Mouse (Mus musculus) MEL (cell line): Measurements from ENCODE around the gene Dcaf17. TPM values are rescaled to one million over a fixed set of nuclear protein-coding genes. Genes with fewer than 3 reads are reported as not detected.

Experiments used
- DNase-seq: peaks from one replicate; pipeline ENCODE4 v3.0.0; 2011; ENCODE audit warnings: low read depth, low spot score
- H3K27ac ChIP-seq: 2 replicates; pipeline ENCODE4 v1.5.1; 2012; ENCODE audit warnings: low read depth, mild to moderate bottlenecking, control low read depth, low read length, moderate library complexity; ENCODE audit not compliant: control insufficient read depth
- H3K27me3 ChIP-seq, 2 experiments: fragments of 150-350 bp in 1 of 2; sonication (generic) in 1 of 2; 2 replicates each; pipeline ENCODE4 v1.6.1; 2012; ENCODE audit warnings: low read length in 2 of 2, mild to moderate bottlenecking in 2 of 2, improper control_type of control experiment in 1 of 2, moderate library complexity in 1 of 2; ENCODE audit not compliant: insufficient read depth in 2 of 2, control insufficient read depth in 1 of 2
- H3K36me3 ChIP-seq, 2 experiments: 2 replicates each; pipeline ENCODE4 v1.6.1; 2012 to 2014; ENCODE audit warnings: low read length in 2 of 2, improper control_type of control experiment in 1 of 2, inconsistent platforms in 1 of 2, mild to moderate bottlenecking in 1 of 2; ENCODE audit not compliant: insufficient read depth in 2 of 2, control insufficient read depth in 1 of 2
- H3K4me1 ChIP-seq, 2 experiments: fragments of 150-350 bp in 1 of 2; sonication (generic) in 1 of 2; 2 replicates each; pipeline ENCODE4 v1.6.1; 2012; ENCODE audit warnings: low read length in 2 of 2, improper control_type of control experiment in 1 of 2, mild to moderate bottlenecking in 1 of 2; ENCODE audit not compliant: insufficient read depth in 2 of 2, control insufficient read depth in 1 of 2
- H3K4me3 ChIP-seq, 2 experiments: fragments of 150-350 bp in 1 of 2; sonication (generic) in 1 of 2; 2 replicates each; pipeline ENCODE4 v1.5.1; 2012; ENCODE audit warnings: low read depth in 2 of 2, low read length in 2 of 2, mild to moderate bottlenecking in 2 of 2, moderate library complexity in 2 of 2, control low read depth in 1 of 2, improper control_type of control experiment in 1 of 2; ENCODE audit not compliant: control insufficient read depth in 1 of 2, insufficient read depth in 1 of 2
- H3K79me2 ChIP-seq: 2 replicates; pipeline ENCODE4 v1.6.1; 2012; ENCODE audit warnings: mild to moderate bottlenecking, low read length, moderate library complexity; ENCODE audit not compliant: control insufficient read depth, poor library complexity, insufficient read depth
- H3K9ac ChIP-seq: 2 replicates; pipeline ENCODE4 v1.6.1; 2012; ENCODE audit warnings: low read depth, mild to moderate bottlenecking, control low read depth, low read length, moderate library complexity; ENCODE audit not compliant: control insufficient read depth, poor library complexity, severe bottlenecking
- H3K9me3 ChIP-seq: fragments of 150-350 bp; sonication (generic); replicated peaks from 2 replicates; pipeline ENCODE4 v1.6.1; 2012; ENCODE audit warnings: mild to moderate bottlenecking, low read length, improper control_type of control experiment, moderate library complexity; ENCODE audit not compliant: insufficient read depth
- CHD2 ChIP-seq: IDR thresholded peaks from 2 replicates; pipeline ENCODE4 v1.6.1; 2011; ENCODE audit warnings: low read length, improper control_type of control experiment
- CTCF ChIP-seq, 3 experiments: IDR thresholded peaks in 2 of 3; conservative IDR thresholded peaks in 1 of 3; 2 replicates each; pipeline ENCODE4 v1.5.1; 2011 to 2012; ENCODE audit warnings: low read length in 3 of 3, low read depth in 2 of 3, mild to moderate bottlenecking in 2 of 3, improper control_type of control experiment in 1 of 3, inconsistent platforms in 1 of 3, mixed read lengths in 1 of 3, moderate library complexity in 1 of 3; ENCODE audit not compliant: control insufficient read depth in 1 of 3, insufficient read depth in 1 of 3, poor library complexity in 1 of 3, severe bottlenecking in 1 of 3
- E2F4 ChIP-seq: IDR thresholded peaks from 2 replicates; pipeline ENCODE4 v1.6.1; 2011; ENCODE audit warnings: low read depth, low read length, improper control_type of control experiment, borderline replicate concordance
- EP300 ChIP-seq, 2 experiments: IDR thresholded peaks; 2 replicates each; pipeline ENCODE4 v1.6.1; 2011; ENCODE audit warnings: improper control_type of control experiment in 2 of 2, low read length in 2 of 2, low read depth in 1 of 2, mild to moderate bottlenecking in 1 of 2
- ETS1 ChIP-seq: IDR thresholded peaks from 2 replicates; pipeline ENCODE4 v1.6.1; 2012; ENCODE audit warnings: low read depth, mild to moderate bottlenecking, inconsistent platforms, low read length, improper control_type of control experiment, moderate library complexity
- GABPA ChIP-seq: IDR thresholded peaks from 2 replicates; pipeline ENCODE4 v1.6.1; 2012; ENCODE audit warnings: low read depth, mild to moderate bottlenecking, inconsistent platforms, low read length, improper control_type of control experiment, moderate library complexity
- GATA1 ChIP-seq: IDR thresholded peaks from 2 replicates; pipeline ENCODE4 v1.6.1; 2011; ENCODE audit warnings: low read depth, low read length, improper control_type of control experiment
- HCFC1 ChIP-seq: IDR thresholded peaks from 2 replicates; pipeline ENCODE4 v1.6.1; 2012; ENCODE audit warnings: low read depth, mild to moderate bottlenecking, inconsistent platforms, low read length, improper control_type of control experiment, moderate library complexity
- JUND ChIP-seq: IDR thresholded peaks from 2 replicates; pipeline ENCODE4 v1.6.1; 2011; ENCODE audit warnings: low read depth, mild to moderate bottlenecking, improper control_type of control experiment, low read length
- MAFK ChIP-seq: IDR thresholded peaks from 2 replicates; pipeline ENCODE4 v1.6.1; 2011; ENCODE audit warnings: low read depth, mild to moderate bottlenecking, low read length, improper control_type of control experiment, borderline replicate concordance
- MAZ ChIP-seq: IDR thresholded peaks from 2 replicates; pipeline ENCODE4 v1.6.1; 2012; ENCODE audit warnings: low read depth, mild to moderate bottlenecking, inconsistent platforms, low read length, improper control_type of control experiment
- MYB ChIP-seq: IDR thresholded peaks from 2 replicates; pipeline ENCODE4 v1.6.1; 2011; ENCODE audit warnings: mild to moderate bottlenecking, low read depth, low read length, improper control_type of control experiment
- MYC ChIP-seq: IDR thresholded peaks from 2 replicates; pipeline ENCODE4 v1.6.1; 2011; ENCODE audit warnings: low read depth, mild to moderate bottlenecking, low read length, improper control_type of control experiment, moderate library complexity
- NELFE ChIP-seq: IDR thresholded peaks from 2 replicates; pipeline ENCODE4 v1.6.1; 2011; ENCODE audit warnings: low read depth, low read length, improper control_type of control experiment
- NRF1 ChIP-seq: IDR thresholded peaks from 2 replicates; pipeline ENCODE4 v1.6.1; 2014; ENCODE audit warnings: low read depth, mild to moderate bottlenecking, inconsistent platforms, low read length, improper control_type of control experiment, moderate library complexity; ENCODE audit not compliant: poor library complexity, insufficient read depth, severe bottlenecking
- POLR2A ChIP-seq, 2 experiments: IDR thresholded peaks; 2 replicates each; pipeline ENCODE4 v1.6.1; 2011 to 2012; ENCODE audit warnings: low read length in 2 of 2, mild to moderate bottlenecking in 2 of 2, control low read depth in 1 of 2, improper control_type of control experiment in 1 of 2, low read depth in 1 of 2, moderate library complexity in 1 of 2; ENCODE audit not compliant: control insufficient read depth in 1 of 2, insufficient read depth in 1 of 2, poor library complexity in 1 of 2
- RCOR1 ChIP-seq: IDR thresholded peaks from 2 replicates; pipeline ENCODE4 v1.6.1; 2012; ENCODE audit warnings: low read depth, mild to moderate bottlenecking, inconsistent platforms, low read length, improper control_type of control experiment
- SIN3A ChIP-seq: IDR thresholded peaks from 2 replicates; pipeline ENCODE4 v1.6.1; 2012; ENCODE audit warnings: low read length, improper control_type of control experiment, inconsistent platforms
- TAL1 ChIP-seq: IDR thresholded peaks from 2 replicates; pipeline ENCODE4 v1.6.1; 2012; ENCODE audit warnings: mild to moderate bottlenecking, inconsistent platforms, low read length, moderate library complexity, mixed read lengths
- TBP ChIP-seq: IDR thresholded peaks from 2 replicates; pipeline ENCODE4 v1.8.0; 2011; ENCODE audit warnings: low read depth, low read length, improper control_type of control experiment
- TCF12 ChIP-seq: IDR thresholded peaks from 2 replicates; pipeline ENCODE4 v1.6.1; 2014; ENCODE audit warnings: low read depth, mild to moderate bottlenecking, inconsistent platforms, low read length, improper control_type of control experiment, moderate library complexity
- USF1 ChIP-seq: IDR thresholded peaks from 2 replicates; pipeline ENCODE4 v1.6.1; 2014; ENCODE audit warnings: low read depth, mild to moderate bottlenecking, inconsistent platforms, low read length, improper control_type of control experiment, moderate library complexity
- USF2 ChIP-seq, 2 experiments: IDR thresholded peaks; 2 replicates each; pipeline ENCODE4 v1.6.1; 2011 to 2012; ENCODE audit warnings: improper control_type of control experiment in 2 of 2, low read length in 2 of 2, borderline replicate concordance in 1 of 2, inconsistent platforms in 1 of 2, low read depth in 1 of 2, mild to moderate bottlenecking in 1 of 2; ENCODE audit not compliant: insufficient read depth in 1 of 2
- ZC3H11A ChIP-seq: IDR thresholded peaks from 2 replicates; pipeline ENCODE4 v1.6.1; 2012; ENCODE audit warnings: low read depth, mild to moderate bottlenecking, inconsistent platforms, low read length, improper control_type of control experiment
- ZKSCAN1 ChIP-seq: IDR thresholded peaks from 2 replicates; pipeline ENCODE4 v1.6.1; 2012; ENCODE audit warnings: low read depth, mild to moderate bottlenecking, inconsistent platforms, low read length, improper control_type of control experiment, moderate library complexity
- ZMIZ1 ChIP-seq: IDR thresholded peaks from 2 replicates; pipeline ENCODE4 v1.6.1; 2012; ENCODE audit warnings: low read depth, mild to moderate bottlenecking, inconsistent platforms, low read length, improper control_type of control experiment, moderate library complexity
- ZNF384 ChIP-seq: IDR thresholded peaks from 2 replicates; pipeline ENCODE4 v1.6.1; 2012; ENCODE audit warnings: low read depth, mild to moderate bottlenecking, inconsistent platforms, low read length, improper control_type of control experiment
- polyA plus RNA-seq, 2 experiments: library from polyadenylated mRNA; stranded (reverse) in 1 of 2; unstranded in 1 of 2; fragments of >175 nt in 1 of 2; fragments of >200 nt in 1 of 2; gene quantifications; 2 replicates each; pipeline versions ENCODE4 v1.2.1 to v1.2.4; 2012; ENCODE audit warnings: low replicate concordance in 2 of 2, low read depth in 1 of 2; ENCODE audit not compliant: insufficient read length in 2 of 2, insufficient read depth in 1 of 2, missing spikeins in 1 of 2
- total RNA-seq: library from RNA; depleted of rRNA; stranded (reverse); fragments of 300-350 nt; gene quantifications from 2 replicates; pipeline ENCODE4 v1.2.3, GENCODE M21; 2012

The Dcaf17 gene
- total and polyA plus RNA-seq, 3 experiments: 15.1 to 16.3 TPM; not detected in 1

DNA sequence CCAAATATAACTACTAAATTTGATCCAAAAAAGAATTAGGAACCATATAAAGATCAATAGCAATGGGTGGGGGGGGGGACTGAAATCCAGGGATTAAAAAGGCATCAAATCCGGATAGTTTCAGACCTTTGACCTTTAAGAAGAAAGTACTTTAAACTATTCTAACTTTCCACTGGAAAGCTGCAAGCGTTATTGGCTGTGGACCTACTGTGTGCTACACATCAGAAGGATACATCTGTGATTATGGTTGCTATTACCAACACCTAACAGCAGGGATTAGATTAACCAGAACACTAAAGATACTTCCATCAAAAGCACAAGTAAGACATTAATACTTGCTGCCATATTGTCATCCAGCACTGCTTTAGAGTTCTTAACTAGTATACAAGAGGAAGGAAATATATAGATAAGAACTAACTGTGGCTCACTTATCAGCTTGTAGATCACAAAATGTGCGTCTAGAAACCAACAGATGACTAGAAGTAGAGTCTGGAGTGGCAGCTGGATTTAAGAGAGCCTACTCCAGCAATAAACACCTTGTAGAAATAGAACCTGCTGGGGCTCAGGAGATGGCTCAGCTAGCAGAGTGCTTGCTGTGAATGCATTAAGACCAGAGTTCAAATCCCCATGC, 76.9 kb downstream of the Dcaf17 start:
- no peak overlapping the region for H3K9ac ChIP-seq
- DNase-seq: peak; percentile 38
- H3K4me3 ChIP-seq: no peak overlapping the region
- H3K4me1 ChIP-seq: peaks cover 14 to 15% of the 10 kb centered on the region in 2 experiments
- 0 out of 2 replicates have a peak, but pooled peaks have one; percentile 36 for TF ChIP-seq ETS1
- no peak for TF ChIP-seq MYB
- no peak for TF ChIP-seq TAL1
- TF ChIP-seq MAZ: no peak
- no peak for TF ChIP-seq HCFC1
- peak; percentile 98 for TF ChIP-seq ZKSCAN1
- TF ChIP-seq EP300 (IDR thresholded peaks at IDR 0.05; ENCODE audit: low read depth in 1 of 2, low read length in 2 of 2): peak; percentile 45 to 62
- peak; percentile 64 for TF ChIP-seq GATA1
- TF ChIP-seq RCOR1: peak; percentile 8; the same call in 1 of the 2 replicates
- TF ChIP-seq SIN3A: 0 out of 2 replicates have a peak, but pooled peaks have one; percentile 38
- H3K27me3 ChIP-seq: no peaks in the 10 kb centered on the region
- H3K27ac ChIP-seq: peak overlapping the region; percentile 26; the same call in 1 of the 2 replicates
- H3K36me3 ChIP-seq: peaks cover 0 to 19% of the 10 kb centered on the region in 2 experiments; a peak in 2 of 4 replicates
- no peaks in the 10 kb centered on the region for H3K9me3 ChIP-seq
- H3K79me2 ChIP-seq: no peaks in the 10 kb centered on the region

DNA sequence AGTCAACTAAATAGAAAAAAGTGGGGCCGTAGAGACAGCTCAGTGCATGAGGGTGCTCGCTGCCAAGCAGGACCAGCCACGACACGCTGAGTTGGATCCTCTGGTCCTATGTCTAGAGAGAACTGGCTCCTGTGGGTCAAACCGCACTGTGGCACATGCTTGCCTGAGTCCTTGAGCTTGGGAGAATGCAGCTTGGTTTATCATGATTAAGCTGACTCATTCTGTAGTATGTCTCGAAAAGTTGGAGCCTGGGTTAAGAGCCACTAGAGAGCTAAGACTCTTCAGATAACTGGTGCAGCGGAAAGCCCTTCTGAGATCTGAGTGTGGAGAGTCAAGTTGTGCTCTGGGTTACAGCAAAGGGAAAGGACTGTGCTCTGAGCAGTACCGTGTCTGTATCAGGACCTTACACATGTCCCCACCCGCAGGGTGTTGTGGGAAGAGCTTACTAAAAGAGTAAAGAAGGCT, 78.9 kb downstream of the Dcaf17 start:
- peaks cover 14 to 15% of the 10 kb centered on the region in 2 experiments for H3K4me1 ChIP-seq
- no peaks in the 10 kb centered on the region for H3K27me3 ChIP-seq
- H3K79me2 ChIP-seq: no peaks in the 10 kb centered on the region
- H3K4me3 ChIP-seq: peak overlapping the region; percentile 35 to 49
- H3K27ac ChIP-seq: peak overlapping the region; percentile 85
- DNase-seq: peak; percentile 92
- H3K9me3 ChIP-seq: no peaks in the 10 kb centered on the region
- peak overlapping the region; percentile 64 for H3K9ac ChIP-seq
- H3K36me3 ChIP-seq: peaks cover 0 to 18% of the 10 kb centered on the region in 2 experiments; a peak in 2 of 4 replicates
- TF ChIP-seq RCOR1 (0 out of 2 replicates have a peak, but pooled peaks have one; percentile 22), MYC (peak; percentile 93), GABPA (peak; percentile 54; the same call in 1 of the 2 replicates), ZC3H11A (no peak), MAFK (0 out of 2 replicates have a peak, but pooled peaks have one; percentile 14), USF2 (IDR thresholded peaks at IDR 0.05; ENCODE audit: borderline replicate concordance in 1 of 2, insufficient read depth in 1 of 2, low read depth in 1 of 2, low read length in 2 of 2) (no peak), ZNF384 (no peak), MYB (no peak), CTCF (IDR thresholded peaks at IDR 0.05 in 2 of 3, conservative IDR thresholded peaks at IDR 0.05 in 1 of 3; ENCODE audit: control insufficient read depth in 1 of 3, insufficient read depth in 1 of 3, low read depth in 2 of 3, low read length in 3 of 3, poor library complexity in 1 of 3, severe bottlenecking in 1 of 3) (no peak), NELFE (no peak; the same call in 1 of the 2 replicates), ZMIZ1 (peak; percentile 71; the same call in 1 of the 2 replicates), E2F4 (no peak), TCF12 (peak; percentile 58; the same call in 1 of the 2 replicates), TBP (peak; percentile 85), TAL1 (peak; percentile 53), POLR2A (IDR thresholded peaks at IDR 0.05; ENCODE audit: control insufficient read depth in 1 of 2, insufficient read depth in 1 of 2, low read depth in 1 of 2, low read length in 2 of 2, poor library complexity in 1 of 2) (peak in 1 of 2 experiments; percentile 61; a peak in 2 of 4 replicates), ZKSCAN1 (no peak), HCFC1 (peak; percentile 44; the same call in 1 of the 2 replicates), SIN3A (peak; percentile 75), NRF1 (no peak), JUND (0 out of 2 replicates have a peak, but pooled peaks have one; percentile 43), ETS1 (peak; percentile 73), GATA1 (peak; percentile 58), USF1 (0 out of 2 replicates have a peak, but pooled peaks have one; percentile 34), CHD2 (no peak)
